ENCODE assay signal across 9 mouse cellular contexts in genomic region chr1:181015558-181015957, GRCm38 (mm10). TPM values are rescaled to one million over a fixed set of nuclear protein-coding genes. Genes with fewer than 3 reads are reported as not detected.
A peak's percentile ranks its signal among the peaks of the same experiment; 100 is the strongest.
DNase-seq lines count a peak whose midpoint lies in the region; ATAC-seq lines count a peak whose summit lies in the region.
"Had no signal": no experiment of that assay in that cellular context is flagged by ENCODE, and none has a peak within 500 bp of the region (broad histone marks: within the 10 kb centered on the region; RNA-seq: fewer than 3 reads in every experiment).

No protein-coding gene starts in this region.

- no peak overlapping the region for H3K4me2 ChIP-seq in heart, embryonic 11.5 days
- no peak overlapping the region; the same call in 1 of the 2 replicates for H3K4me2 ChIP-seq in lung, embryonic 15.5 days

- peaks cover 5% of the 10 kb centered on the region; the same call in 1 of the 2 replicates for H3K27me3 ChIP-seq in heart, embryonic 11.5 days (ENCODE audit: control insufficient read depth, insufficient read depth, low read length)
- H3K27me3 ChIP-seq in lung, embryonic 15.5 days: no peaks in the 10 kb centered on the region
- H3K27me3 ChIP-seq in midbrain, embryonic 10.5 days (ENCODE audit: low read depth, poor library complexity, severe bottlenecking): peaks cover 40% of the 10 kb centered on the region

- no peak for ATAC-seq in heart, embryonic 11.5 days (replicated peaks; ENCODE audit: insufficient number of reproducible peaks, low FRiP score, low TSS enrichment)
- no peak for ATAC-seq in lung, embryonic 15.5 days (ENCODE audit: borderline replicate concordance, extremely low read depth, low FRiP score, low TSS enrichment)

- H3K9me3 ChIP-seq in heart, embryonic 11.5 days (replicated peaks; ENCODE audit: control insufficient read depth, low read length): no peaks in the 10 kb centered on the region
- no peaks in the 10 kb centered on the region for H3K9me3 ChIP-seq in lung, embryonic 15.5 days
- no peaks in the 10 kb centered on the region for H3K9me3 ChIP-seq in midbrain, embryonic 10.5 days (replicated peaks)

- intact Hi-C loops in heart, postnatal 14 days (cut with DNase I): no loop called here

- H3K9ac ChIP-seq in heart, embryonic 11.5 days (ENCODE audit: low read depth, low read length): no peak overlapping the region
- no peak overlapping the region for H3K9ac ChIP-seq in lung, embryonic 15.5 days

- H3K27ac ChIP-seq in heart, embryonic 11.5 days (ENCODE audit: low read depth, low read length): no peak overlapping the region
- H3K27ac ChIP-seq in lung, embryonic 15.5 days: peak overlapping the region; percentile 11; the same call in 1 of the 2 replicates
- H3K27ac ChIP-seq in midbrain, embryonic 10.5 days (replicated peaks): no peak overlapping the region; the same call in 1 of the 2 replicates

- peak; percentile 99 for DNase-seq in heart, adult 11 months
- DNase-seq in MN1 (ENCODE audit: low spot score): peak; percentile 51
- DNase-seq in cerebellum, postnatal 36 days: peak; percentile 19 to 35
- DNase-seq in heart, postnatal 14 days: peak; percentile 67 to 84
- no peak for DNase-seq in midbrain, embryonic 10.5 days (ENCODE audit: low spot score)
- DNase-seq in thymus, postnatal 25 days: no peak

- H3K36me3 ChIP-seq in heart, embryonic 11.5 days (ENCODE audit: control insufficient read depth, insufficient read depth, low read length): no peaks in the 10 kb centered on the region
- no peaks in the 10 kb centered on the region for H3K36me3 ChIP-seq in lung, embryonic 15.5 days
- no peaks in the 10 kb centered on the region for H3K36me3 ChIP-seq in midbrain, embryonic 10.5 days

- no peak overlapping the region for H3K4me3 ChIP-seq in heart, embryonic 11.5 days (ENCODE audit: low read depth, low read length)
- no peak overlapping the region for H3K4me3 ChIP-seq in lung, embryonic 15.5 days
- H3K4me3 ChIP-seq in midbrain, embryonic 10.5 days: no peak overlapping the region

- H3K4me1 ChIP-seq in heart, embryonic 11.5 days (ENCODE audit: control insufficient read depth, insufficient read depth, low read length): peaks cover 5% of the 10 kb centered on the region
- H3K4me1 ChIP-seq in lung, embryonic 15.5 days: peaks cover 22% of the 10 kb centered on the region
- H3K4me1 ChIP-seq in midbrain, embryonic 10.5 days: peaks cover 23% of the 10 kb centered on the region

RNA-seq across cellular contexts. Expression of gene Ephx1, which starts 5.1 kb away (rescaled TPM):
- polyA plus RNA-seq in heart, embryonic 11.5 days (2014; fragmentation: Nextera tagmentation; extraction: Ambion mirVana): 3.0 and 3.8 TPM in 2 replicates
- total RNA-seq in heart, postnatal 14 days (2021): 10 to 100 TPM; 20.7 to 25.9 TPM
- 6.3 and 7.2 TPM in 2 replicates for polyA plus RNA-seq in lung, embryonic 15.5 days (2015; fragmentation: Nextera tagmentation; extraction: Ambion mirVana)
- polyA plus RNA-seq in midbrain, embryonic 10.5 days (2016; fragmentation: Nextera tagmentation; extraction: Ambion mirVana): 0.86 and 0.94 TPM in 2 replicates

RNA-seq across cellular contexts. Expression of gene 9130409I23Rik, which starts 35.5 kb away (rescaled TPM):
- polyA plus RNA-seq in heart, embryonic 11.5 days (2014; fragmentation: Nextera tagmentation; extraction: Ambion mirVana): not detected in 2 replicates
- not detected for total RNA-seq in heart, postnatal 14 days (2021)
- not detected in 2 replicates for polyA plus RNA-seq in lung, embryonic 15.5 days (2015; fragmentation: Nextera tagmentation; extraction: Ambion mirVana)
- polyA plus RNA-seq in midbrain, embryonic 10.5 days (2016; fragmentation: Nextera tagmentation; extraction: Ambion mirVana): not detected in 2 replicates
- total RNA-seq: neutrophil, adult 5-6 weeks had no signal

Comparison
In these comparisons a context has a peak if more than half of its experiments do, and no peak if none do; other contexts are left out.
1. DNase-seq: peak in heart, adult 11 months (single experiment), MN1 (single experiment), cerebellum, postnatal 36 days (2 of 2) and heart, postnatal 14 days (2 of 2); none in midbrain, embryonic 10.5 days (single experiment) and thymus, postnatal 25 days (single experiment).